Mouse (Mus musculus) embryonic fibroblast, embryonic 13.5 days (primary cell): ENCODE data around the gene Aspm. TPM values are rescaled to one million over a fixed set of nuclear protein-coding genes. Genes with fewer than 3 reads are reported as not detected.

Experiments used
- H3K27ac ChIP-seq: 2 replicates; pipeline ENCODE4 v1.5.1; 2012; ENCODE audit warnings: low read length, control low read depth, inconsistent platforms; ENCODE audit not compliant: insufficient read depth
- H3K4me1 ChIP-seq: 2 replicates; pipeline ENCODE4 v1.6.1; 2011; ENCODE audit warnings: low read length; ENCODE audit not compliant: control insufficient read depth, insufficient read depth
- H3K4me3 ChIP-seq: 2 replicates; pipeline ENCODE4 v1.5.1; 2011; ENCODE audit warnings: mild to moderate bottlenecking, control low read depth, low read length; ENCODE audit not compliant: insufficient read depth
- CTCF ChIP-seq: IDR thresholded peaks from 2 replicates; pipeline ENCODE4 v1.5.1; 2011; ENCODE audit warnings: mild to moderate bottlenecking, control low read depth, low read length, moderate library complexity, borderline replicate concordance; ENCODE audit not compliant: insufficient read depth
- POLR2A ChIP-seq: IDR thresholded peaks from 2 replicates; pipeline ENCODE4 v1.6.1; 2011; ENCODE audit warnings: low read depth, mild to moderate bottlenecking, control low read depth, low read length, moderate library complexity
- polyA plus RNA-seq: library from polyadenylated mRNA; stranded (reverse); fragments of >200 nt; gene quantifications from 2 replicates; pipeline ENCODE4 v1.2.4, GENCODE M21; 2011; ENCODE audit warnings: low read depth; ENCODE audit not compliant: missing spikeins, insufficient read length

Gene Aspm
- polyA plus RNA-seq, 1 experiment, result 21.4 TPM

DNA sequence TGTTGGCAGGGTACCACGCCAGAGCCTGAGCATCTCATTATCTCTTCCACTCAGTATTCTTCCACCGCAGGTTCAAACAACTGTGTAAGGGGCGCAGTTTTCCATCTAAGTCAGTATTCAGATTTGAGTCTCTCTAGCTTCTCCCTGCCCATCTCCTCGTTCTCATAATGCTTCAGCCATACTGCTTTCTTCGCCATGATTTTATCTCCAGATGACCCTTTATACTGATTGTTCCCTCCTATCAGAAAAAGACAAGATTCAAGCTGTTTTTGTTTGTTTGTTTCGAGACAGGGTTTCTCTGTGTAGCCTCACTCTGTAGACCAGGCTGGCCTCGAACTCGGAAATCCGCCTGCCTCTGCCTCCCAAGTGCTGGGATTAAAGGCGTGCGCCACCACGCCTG lies 60.0 kb downstream of the Aspm start:
- TF ChIP-seq CTCF, result no peak
- TF ChIP-seq POLR2A, result no peak
- H3K4me3 ChIP-seq, result no peak overlapping the region
- no peaks in the 10 kb centered on the region for H3K4me1 ChIP-seq
- H3K27ac ChIP-seq, result no peak overlapping the region

Other genes with a start within 250 kb of the Aspm start
- gene Crb1, start 77.7 kb upstream of the Aspm start, polyA plus RNA-seq, result not detected in 2 replicates
- gene Zbtb41, start 32.5 kb upstream of the Aspm start, polyA plus RNA-seq, result 38.9 and 41.1 TPM in 2 replicates
- gene F13b, start 46.9 kb downstream of the Aspm start, polyA plus RNA-seq, result not detected in 2 replicates
- not detected in 2 replicates for gene Cfhr1, start 105.5 kb downstream of the Aspm start, polyA plus RNA-seq